Mouse (Mus musculus) heart, embryonic 11.5 days (tissue): Measurements from ENCODE around the gene 5530401A14Rik. TPM values are rescaled to one million over a fixed set of nuclear protein-coding genes. Genes with fewer than 3 reads are reported as not detected.

Experiments
- ATAC-seq: fragments of 200-750 bp; cut with Nextera tagmentation; replicated peaks from 2 replicates; pipeline ENCODE4 v1.8.0; 2017; ENCODE audit warnings: moderate library complexity; ENCODE audit not compliant: insufficient number of reproducible peaks, low FRiP score, low TSS enrichment
- H3K27ac ChIP-seq: fragments of 300-500 bp; sonication (generic); 2 replicates; pipeline ENCODE4 v1.5.1; 2014; ENCODE audit warnings: mild to moderate bottlenecking, low read depth, low read length
- H3K27me3 ChIP-seq: fragments of 300-500 bp; sonication (generic); 2 replicates; pipeline ENCODE4 v1.6.1; 2014; ENCODE audit warnings: mild to moderate bottlenecking, low read length, mixed read lengths; ENCODE audit not compliant: control insufficient read depth, insufficient read depth
- H3K36me3 ChIP-seq: fragments of 300-500 bp; sonication (generic); 2 replicates; pipeline ENCODE4 v1.6.1; 2014; ENCODE audit warnings: mild to moderate bottlenecking, low read length, moderate library complexity, mixed read lengths; ENCODE audit not compliant: control insufficient read depth, insufficient read depth
- H3K4me1 ChIP-seq: fragments of 300-500 bp; sonication (generic); 2 replicates; pipeline ENCODE4 v1.6.1; 2014; ENCODE audit warnings: low read length; ENCODE audit not compliant: control insufficient read depth, insufficient read depth
- H3K4me2 ChIP-seq: fragments of 300-500 bp; sonication (generic); 2 replicates; pipeline ENCODE4 v1.6.1; 2014; ENCODE audit warnings: mild to moderate bottlenecking, moderate library complexity
- H3K4me3 ChIP-seq: fragments of 300-500 bp; sonication (generic); 2 replicates; pipeline ENCODE4 v1.5.1; 2014; ENCODE audit warnings: low read depth, low read length
- H3K9ac ChIP-seq: fragments of 300-500 bp; sonication (generic); 2 replicates; pipeline ENCODE4 v1.6.1; 2014; ENCODE audit warnings: mild to moderate bottlenecking, low read depth, low read length, moderate library complexity
- H3K9me3 ChIP-seq: fragments of 300-500 bp; sonication (generic); replicated peaks from 2 replicates; pipeline ENCODE4 v1.6.1; 2016; ENCODE audit warnings: low read length; ENCODE audit not compliant: control insufficient read depth
- WGBS: fragments of 180-500 bp; shearing (Covaris S2); extraction: QIAGEN DNeasy Blood & Tissue Kit; methylation state at CpG from one replicate; pipeline ENCODE4 v1.1.7; 2014; ENCODE audit not compliant: insufficient replicate concordance; 5-methylcytosine and 5-hydroxymethylcytosine counted together
- polyA plus RNA-seq: library from polyadenylated mRNA; unstranded; fragments of >200 nt; fragmentation: Nextera tagmentation; extraction: Ambion mirVana; gene quantifications from 2 replicates; pipeline ENCODE4 v1.2.1, GENCODE M21; 2014

The 5530401A14Rik gene
- polyA plus RNA-seq, 1 experiment from 2014 or later = 0.06 TPM

- 75% methylated on average over 4 of the region's 4 CpGs for WGBS
- H3K4me3 ChIP-seq = no peak overlapping the region
- no peak overlapping the region for H3K4me2 ChIP-seq
- ATAC-seq = no peak
- no peak overlapping the region for H3K27ac ChIP-seq
- no peaks in the 10 kb centered on the region for H3K9me3 ChIP-seq
- H3K27me3 ChIP-seq = no peaks in the 10 kb centered on the region
- H3K9ac ChIP-seq = no peak overlapping the region
- H3K36me3 ChIP-seq = no peaks in the 10 kb centered on the region
- H3K4me1 ChIP-seq = no peaks in the 10 kb centered on the region
These were observed 52.6 kb downstream of the 5530401A14Rik start for GRCm38 (mm10) chr11:81913071-81913470.

- ATAC-seq = no peak
These were observed 55.0 kb downstream of the 5530401A14Rik start for GRCm38 (mm10) chr11:81915501-81915900.

GRCm38 (mm10) chr11:81923096-81923495 is 62.6 kb downstream of the 5530401A14Rik start:
- Histone ChIP-seq H3K36me3 (no peaks in the 10 kb centered on the region), H3K9ac (no peak overlapping the region)
- WGBS = 72% methylated on average over 2 of the region's 2 CpGs

More at GRCm38 (mm10) chr11:81915501-81915900, 55.0 kb downstream of the 5530401A14Rik start:
- no peak overlapping the region for H3K4me2 ChIP-seq
- no peaks in the 10 kb centered on the region for H3K36me3 ChIP-seq
- H3K4me1 ChIP-seq = no peaks in the 10 kb centered on the region
- no peaks in the 10 kb centered on the region for H3K9me3 ChIP-seq
- no peak overlapping the region for H3K27ac ChIP-seq
- no peak overlapping the region for H3K4me3 ChIP-seq
- H3K27me3 ChIP-seq = no peaks in the 10 kb centered on the region
- 60% methylated on average over 6 of the region's 6 CpGs for WGBS
- H3K9ac ChIP-seq = no peak overlapping the region

GRCm38 (mm10) chr11:81923626-81924025 is 63.2 kb downstream of the 5530401A14Rik start:
- H3K9ac ChIP-seq = no peak overlapping the region

More at GRCm38 (mm10) chr11:81923096-81923495, 62.6 kb downstream of the 5530401A14Rik start:
- no peak for ATAC-seq
- no peak overlapping the region for H3K4me3 ChIP-seq
- H3K27me3 ChIP-seq = no peaks in the 10 kb centered on the region
- no peaks in the 10 kb centered on the region for H3K4me1 ChIP-seq
- H3K27ac ChIP-seq = no peak overlapping the region
- H3K9me3 ChIP-seq = no peaks in the 10 kb centered on the region
- no peak overlapping the region for H3K4me2 ChIP-seq

GRCm38 (mm10) chr11:81926393-81926792 is 65.9 kb downstream of the 5530401A14Rik start:
- no peak overlapping the region for H3K4me2 ChIP-seq
- H3K4me1 ChIP-seq = no peaks in the 10 kb centered on the region
- H3K9me3 ChIP-seq = no peaks in the 10 kb centered on the region
- ATAC-seq = no peak
- H3K9ac ChIP-seq = no peak overlapping the region
- H3K27me3 ChIP-seq = no peaks in the 10 kb centered on the region
- no peak overlapping the region for H3K27ac ChIP-seq
- H3K36me3 ChIP-seq = no peaks in the 10 kb centered on the region
- no peak overlapping the region for H3K4me3 ChIP-seq

More at GRCm38 (mm10) chr11:81923626-81924025, 63.2 kb downstream of the 5530401A14Rik start:
- no peak overlapping the region for H3K27ac ChIP-seq
- H3K9me3 ChIP-seq = no peaks in the 10 kb centered on the region
- ATAC-seq = no peak
- no peaks in the 10 kb centered on the region for H3K4me1 ChIP-seq
- no peak overlapping the region for H3K4me2 ChIP-seq
- no peaks in the 10 kb centered on the region for H3K27me3 ChIP-seq
- WGBS = 76% methylated on average over 4 of the region's 4 CpGs
- H3K4me3 ChIP-seq = no peak overlapping the region
- no peaks in the 10 kb centered on the region for H3K36me3 ChIP-seq

- Histone ChIP-seq H3K27me3 (no peaks in the 10 kb centered on the region), H3K27ac (no peak overlapping the region), H3K4me2 (no peak overlapping the region), H3K4me1 (no peaks in the 10 kb centered on the region), H3K9ac (no peak overlapping the region), H3K36me3 (no peaks in the 10 kb centered on the region), H3K9me3 (no peaks in the 10 kb centered on the region), H3K4me3 (no peak overlapping the region)
- ATAC-seq = no peak
- 83% methylated on average over 1 of the region's 1 CpGs for WGBS
These were observed 77.0 kb downstream of the 5530401A14Rik start for GRCm38 (mm10) chr11:81937516-81937915.

- H3K4me1 ChIP-seq = no peaks in the 10 kb centered on the region
- ATAC-seq = no peak
- 6% methylated on average over 1 of the region's 1 CpGs for whole genome bisulfite sequencing
- H3K9ac ChIP-seq = no peak overlapping the region
- H3K27ac ChIP-seq = no peak overlapping the region
- H3K4me2 ChIP-seq = no peak overlapping the region
- no peaks in the 10 kb centered on the region for H3K36me3 ChIP-seq
- H3K9me3 ChIP-seq = no peaks in the 10 kb centered on the region
- no peak overlapping the region for H3K4me3 ChIP-seq
- no peaks in the 10 kb centered on the region for H3K27me3 ChIP-seq
These were observed 80.5 kb downstream of the 5530401A14Rik start for GRCm38 (mm10) chr11:81940988-81941387.

- H3K9ac ChIP-seq = no peak overlapping the region
- WGBS = 44% methylated on average over 1 of the region's 1 CpGs
These were observed 81.7 kb downstream of the 5530401A14Rik start for GRCm38 (mm10) chr11:81942167-81942566.

More at GRCm38 (mm10) chr11:81942167-81942566, 81.7 kb downstream of the 5530401A14Rik start:
- Histone ChIP-seq H3K9me3 (no peaks in the 10 kb centered on the region), H3K27me3 (no peaks in the 10 kb centered on the region), H3K4me3 (no peak overlapping the region), H3K36me3 (no peaks in the 10 kb centered on the region), H3K27ac (no peak overlapping the region), H3K4me2 (no peak overlapping the region), H3K4me1 (no peaks in the 10 kb centered on the region)
- ATAC-seq = no peak
